In genomic region chr11:116435992-116436724, GRCm38 (mm10) we compare ENCODE assay signal across 8 mouse cellular contexts. TPM values are rescaled to one million over a fixed set of nuclear protein-coding genes. Genes with fewer than 3 reads are reported as not detected.
DNase-seq lines count a peak whose midpoint lies in the region; ATAC-seq and TF ChIP-seq lines count a peak whose summit lies in the region.

No protein-coding gene starts in this region.

- no peak overlapping the region for H3K4me3 ChIP-seq in kidney, adult 2 months (ENCODE audit: insufficient read depth, low read depth, low read length)
- H3K4me3 ChIP-seq in brown adipose tissue, adult 24 weeks (ENCODE audit: insufficient read depth, low read depth, low read length) = peak overlapping the region; percentile 18
- H3K4me3 ChIP-seq in midbrain, embryonic 16.5 days (ENCODE audit: low read depth, low read length) = peak overlapping the region; percentile 3; the same call in 1 of the 2 replicates

- H3K9me3 ChIP-seq in midbrain, embryonic 16.5 days (replicated peaks; ENCODE audit: control insufficient read depth, low read length, poor library complexity, severe bottlenecking) = no peaks in the 10 kb centered on the region

- WGBS in kidney, adult 2 months = 38% methylated on average over 5 of the region's 5 CpGs
- WGBS in midbrain, embryonic 16.5 days = 60% methylated on average over 5 of the region's 5 CpGs

- H3K27me3 ChIP-seq in kidney, adult 2 months (replicated peaks; ENCODE audit: control insufficient read depth, insufficient read depth, low read length) = no peaks in the 10 kb centered on the region
- H3K27me3 ChIP-seq in midbrain, embryonic 16.5 days (ENCODE audit: control insufficient read depth, insufficient read depth, low read depth, low read length) = no peaks in the 10 kb centered on the region

- H3K4me1 ChIP-seq in kidney, adult 2 months (ENCODE audit: control insufficient read depth, insufficient read depth, low read length) = peaks cover 25% of the 10 kb centered on the region
- peaks cover 24% of the 10 kb centered on the region for H3K4me1 ChIP-seq in brown adipose tissue, adult 24 weeks (ENCODE audit: control insufficient read depth, insufficient read depth, insufficient read length, low read length)
- peaks cover 26% of the 10 kb centered on the region for H3K4me1 ChIP-seq in midbrain, embryonic 16.5 days (ENCODE audit: control insufficient read depth, insufficient read depth, low read length)

- H3K9ac ChIP-seq in midbrain, embryonic 16.5 days (ENCODE audit: low read depth, low read length) = peak overlapping the region; percentile 36

- no peak for TF ChIP-seq POLR2A in kidney, adult 2 months (IDR thresholded peaks at IDR 0.05; ENCODE audit: low read depth, low read length)

- no peaks in the 10 kb centered on the region; the same call in 1 of the 2 replicates for H3K36me3 ChIP-seq in kidney, adult 2 months (ENCODE audit: control insufficient read depth, insufficient read depth, low read length)
- H3K36me3 ChIP-seq in midbrain, embryonic 16.5 days (ENCODE audit: control insufficient read depth, insufficient read depth, low read length) = peaks cover 5% of the 10 kb centered on the region

- DNase-seq in kidney, adult 2 months = peak; percentile 17
- DNase-seq in kidney, postnatal 14 days = no peak
- peak; percentile 54 for DNase-seq in induced T-regulatory cell, adult 2 months (ENCODE audit: low read depth)
- no peak for DNase-seq in embryo, embryonic 10.5 days (ENCODE audit: low spot score)
- no peak for DNase-seq in right cerebral cortex, postnatal 25 days
- no peak for DNase-seq in c-Kit-positive CD71-positive TER-119-positive erythroid progenitor cells, embryonic 14.5 days (ENCODE audit: low spot score)

- H3K27ac ChIP-seq in kidney, adult 2 months (ENCODE audit: insufficient read depth, low read depth, low read length) = peak overlapping the region; percentile 30; the same call in 1 of the 2 replicates
- peak overlapping the region; percentile 79 for H3K27ac ChIP-seq in brown adipose tissue, adult 24 weeks (replicated peaks; ENCODE audit: low read depth, low read length)
- no peak overlapping the region for H3K27ac ChIP-seq in midbrain, embryonic 16.5 days (ENCODE audit: low read length)

- no peak for ATAC-seq in midbrain, embryonic 16.5 days

- TF ChIP-seq CTCF in kidney, adult 2 months (conservative IDR thresholded peaks at IDR 0.05; ENCODE audit: insufficient read depth, insufficient read length, low read depth, low read length) = no peak

- peak overlapping the region; percentile 56 for H3K4me2 ChIP-seq in midbrain, embryonic 16.5 days (ENCODE audit: low read length)

RNA-seq across cellular contexts. Expression of gene Ubald2, which starts 2.3 kb away (rescaled TPM):
- 195 and 211 TPM in 2 replicates for polyA plus RNA-seq in kidney, adult 2 months (2012; rRNA removed)
- 29.8 and 38.4 TPM in 2 replicates for polyA plus RNA-seq in brown adipose tissue, adult 24 weeks (2012; ENCODE audit: insufficient read depth, insufficient read length, missing spikeins)
- polyA plus RNA-seq in midbrain, embryonic 16.5 days (2015; fragmentation: Nextera tagmentation; extraction: Ambion mirVana) = 36.2 and 36.3 TPM in 2 replicates

RNA-seq across cellular contexts. Expression of gene Rnf157, which starts 23.3 kb away (rescaled TPM):
- 2.5 and 2.9 TPM in 2 replicates for polyA plus RNA-seq in kidney, adult 2 months (2012; rRNA removed)
- 0.67 TPM in 1 of 2 replicates, not detected in the other for polyA plus RNA-seq in brown adipose tissue, adult 24 weeks (2012; ENCODE audit: insufficient read depth, insufficient read length, missing spikeins)
- 32.3 and 41.8 TPM in 2 replicates for polyA plus RNA-seq in midbrain, embryonic 16.5 days (2015; fragmentation: Nextera tagmentation; extraction: Ambion mirVana)

RNA-seq across cellular contexts. Expression of gene Qrich2, which starts 29.9 kb away (rescaled TPM):
- 0.08 and 0.24 TPM in 2 replicates for polyA plus RNA-seq in kidney, adult 2 months (2012; rRNA removed)
- not detected in 2 replicates for polyA plus RNA-seq in brown adipose tissue, adult 24 weeks (2012; ENCODE audit: insufficient read depth, insufficient read length, missing spikeins)
- 0.08 TPM in 1 of 2 replicates, not detected in the other for polyA plus RNA-seq in midbrain, embryonic 16.5 days (2015; fragmentation: Nextera tagmentation; extraction: Ambion mirVana)

RNA-seq across cellular contexts. Expression of gene Prpsap1, which starts 57.8 kb away (rescaled TPM):
- 87.5 and 91.1 TPM in 2 replicates for polyA plus RNA-seq in kidney, adult 2 months (2012; rRNA removed)
- polyA plus RNA-seq in brown adipose tissue, adult 24 weeks (2012; ENCODE audit: insufficient read depth, insufficient read length, missing spikeins) = 19.2 and 19.3 TPM in 2 replicates
- polyA plus RNA-seq in midbrain, embryonic 16.5 days (2015; fragmentation: Nextera tagmentation; extraction: Ambion mirVana) = 177 and 198 TPM in 2 replicates

Comparison
In these comparisons a context has a peak if more than half of its experiments do, and no peak if none do; other contexts are left out.
1. DNase-seq: peak in kidney, adult 2 months (single experiment) and induced T-regulatory cell, adult 2 months (single experiment); none in kidney, postnatal 14 days (single experiment), embryo, embryonic 10.5 days (single experiment), right cerebral cortex, postnatal 25 days (single experiment) and c-Kit-positive CD71-positive TER-119-positive erythroid progenitor cells, embryonic 14.5 days (single experiment).